Mouse (Mus musculus) MEL (cell line): ENCODE measurements around the gene Tubd1. TPM values are rescaled to one million over a fixed set of nuclear protein-coding genes. Genes with fewer than 3 reads are reported as not detected.

ENCODE experiments used
- DNase-seq: peaks from one replicate; pipeline ENCODE4 v3.0.0; 2011; ENCODE audit warnings: low read depth, low spot score
- H3K27ac ChIP-seq: 2 replicates; pipeline ENCODE4 v1.5.1; 2012; ENCODE audit warnings: low read depth, mild to moderate bottlenecking, control low read depth, low read length, moderate library complexity; ENCODE audit not compliant: control insufficient read depth
- H3K27me3 ChIP-seq, 2 experiments: fragments of 150-350 bp in 1 of 2; sonication (generic) in 1 of 2; 2 replicates each; pipeline ENCODE4 v1.6.1; 2012; ENCODE audit warnings: low read length in 2 of 2, mild to moderate bottlenecking in 2 of 2, improper control_type of control experiment in 1 of 2, moderate library complexity in 1 of 2; ENCODE audit not compliant: insufficient read depth in 2 of 2, control insufficient read depth in 1 of 2
- H3K36me3 ChIP-seq, 2 experiments: 2 replicates each; pipeline ENCODE4 v1.6.1; 2012 to 2014; ENCODE audit warnings: low read length in 2 of 2, improper control_type of control experiment in 1 of 2, inconsistent platforms in 1 of 2, mild to moderate bottlenecking in 1 of 2; ENCODE audit not compliant: insufficient read depth in 2 of 2, control insufficient read depth in 1 of 2
- H3K4me1 ChIP-seq, 2 experiments: fragments of 150-350 bp in 1 of 2; sonication (generic) in 1 of 2; 2 replicates each; pipeline ENCODE4 v1.6.1; 2012; ENCODE audit warnings: low read length in 2 of 2, improper control_type of control experiment in 1 of 2, mild to moderate bottlenecking in 1 of 2; ENCODE audit not compliant: insufficient read depth in 2 of 2, control insufficient read depth in 1 of 2
- H3K4me3 ChIP-seq, 2 experiments: fragments of 150-350 bp in 1 of 2; sonication (generic) in 1 of 2; 2 replicates each; pipeline ENCODE4 v1.5.1; 2012; ENCODE audit warnings: low read depth in 2 of 2, low read length in 2 of 2, mild to moderate bottlenecking in 2 of 2, moderate library complexity in 2 of 2, control low read depth in 1 of 2, improper control_type of control experiment in 1 of 2; ENCODE audit not compliant: control insufficient read depth in 1 of 2, insufficient read depth in 1 of 2
- H3K79me2 ChIP-seq: 2 replicates; pipeline ENCODE4 v1.6.1; 2012; ENCODE audit warnings: mild to moderate bottlenecking, low read length, moderate library complexity; ENCODE audit not compliant: control insufficient read depth, poor library complexity, insufficient read depth
- H3K9ac ChIP-seq: 2 replicates; pipeline ENCODE4 v1.6.1; 2012; ENCODE audit warnings: low read depth, mild to moderate bottlenecking, control low read depth, low read length, moderate library complexity; ENCODE audit not compliant: control insufficient read depth, poor library complexity, severe bottlenecking
- H3K9me3 ChIP-seq: fragments of 150-350 bp; sonication (generic); replicated peaks from 2 replicates; pipeline ENCODE4 v1.6.1; 2012; ENCODE audit warnings: mild to moderate bottlenecking, low read length, improper control_type of control experiment, moderate library complexity; ENCODE audit not compliant: insufficient read depth
- CHD1 ChIP-seq: IDR thresholded peaks from 2 replicates; pipeline ENCODE4 v1.6.1; 2012; ENCODE audit warnings: low read depth, mild to moderate bottlenecking, inconsistent platforms, low read length, improper control_type of control experiment
- CTCF ChIP-seq, 3 experiments: IDR thresholded peaks in 2 of 3; conservative IDR thresholded peaks in 1 of 3; 2 replicates each; pipeline ENCODE4 v1.5.1; 2011 to 2012; ENCODE audit warnings: low read length in 3 of 3, low read depth in 2 of 3, mild to moderate bottlenecking in 2 of 3, improper control_type of control experiment in 1 of 3, inconsistent platforms in 1 of 3, mixed read lengths in 1 of 3, moderate library complexity in 1 of 3; ENCODE audit not compliant: control insufficient read depth in 1 of 3, insufficient read depth in 1 of 3, poor library complexity in 1 of 3, severe bottlenecking in 1 of 3
- EP300 ChIP-seq, 2 experiments: IDR thresholded peaks; 2 replicates each; pipeline ENCODE4 v1.6.1; 2011; ENCODE audit warnings: improper control_type of control experiment in 2 of 2, low read length in 2 of 2, low read depth in 1 of 2, mild to moderate bottlenecking in 1 of 2
- ETS1 ChIP-seq: IDR thresholded peaks from 2 replicates; pipeline ENCODE4 v1.6.1; 2012; ENCODE audit warnings: low read depth, mild to moderate bottlenecking, inconsistent platforms, low read length, improper control_type of control experiment, moderate library complexity
- GATA1 ChIP-seq: IDR thresholded peaks from 2 replicates; pipeline ENCODE4 v1.6.1; 2011; ENCODE audit warnings: low read depth, low read length, improper control_type of control experiment
- HCFC1 ChIP-seq: IDR thresholded peaks from 2 replicates; pipeline ENCODE4 v1.6.1; 2012; ENCODE audit warnings: low read depth, mild to moderate bottlenecking, inconsistent platforms, low read length, improper control_type of control experiment, moderate library complexity
- MAFK ChIP-seq: IDR thresholded peaks from 2 replicates; pipeline ENCODE4 v1.6.1; 2011; ENCODE audit warnings: low read depth, mild to moderate bottlenecking, low read length, improper control_type of control experiment, borderline replicate concordance
- MAZ ChIP-seq: IDR thresholded peaks from 2 replicates; pipeline ENCODE4 v1.6.1; 2012; ENCODE audit warnings: low read depth, mild to moderate bottlenecking, inconsistent platforms, low read length, improper control_type of control experiment
- MEF2A ChIP-seq: IDR thresholded peaks from 2 replicates; pipeline ENCODE4 v1.6.1; 2014; ENCODE audit warnings: low read depth, mild to moderate bottlenecking, inconsistent platforms, low read length, improper control_type of control experiment; ENCODE audit not compliant: poor library complexity, insufficient replicate concordance, severe bottlenecking; ENCODE audit errors: extremely low read depth
- MXI1 ChIP-seq: IDR thresholded peaks from 2 replicates; pipeline ENCODE4 v1.6.1; 2011; ENCODE audit warnings: mild to moderate bottlenecking, low read depth, low read length, improper control_type of control experiment
- MYB ChIP-seq: IDR thresholded peaks from 2 replicates; pipeline ENCODE4 v1.6.1; 2011; ENCODE audit warnings: mild to moderate bottlenecking, low read depth, low read length, improper control_type of control experiment
- NELFE ChIP-seq: IDR thresholded peaks from 2 replicates; pipeline ENCODE4 v1.6.1; 2011; ENCODE audit warnings: low read depth, low read length, improper control_type of control experiment
- NRF1 ChIP-seq: IDR thresholded peaks from 2 replicates; pipeline ENCODE4 v1.6.1; 2014; ENCODE audit warnings: low read depth, mild to moderate bottlenecking, inconsistent platforms, low read length, improper control_type of control experiment, moderate library complexity; ENCODE audit not compliant: poor library complexity, insufficient read depth, severe bottlenecking
- POLR2A ChIP-seq, 2 experiments: IDR thresholded peaks; 2 replicates each; pipeline ENCODE4 v1.6.1; 2011 to 2012; ENCODE audit warnings: low read length in 2 of 2, mild to moderate bottlenecking in 2 of 2, control low read depth in 1 of 2, improper control_type of control experiment in 1 of 2, low read depth in 1 of 2, moderate library complexity in 1 of 2; ENCODE audit not compliant: control insufficient read depth in 1 of 2, insufficient read depth in 1 of 2, poor library complexity in 1 of 2
- POLR2AphosphoS2 ChIP-seq: IDR thresholded peaks from 2 replicates; pipeline ENCODE4 v1.6.1; 2011; ENCODE audit warnings: low read length, improper control_type of control experiment
- POLR2AphosphoS5 ChIP-seq: IDR thresholded peaks from 2 replicates; pipeline ENCODE4 v1.6.1; 2012; ENCODE audit warnings: low read depth, borderline replicate concordance, mild to moderate bottlenecking, inconsistent platforms, low read length, moderate library complexity, mixed read lengths
- SIN3A ChIP-seq: IDR thresholded peaks from 2 replicates; pipeline ENCODE4 v1.6.1; 2012; ENCODE audit warnings: low read length, improper control_type of control experiment, inconsistent platforms
- TAL1 ChIP-seq: IDR thresholded peaks from 2 replicates; pipeline ENCODE4 v1.6.1; 2012; ENCODE audit warnings: mild to moderate bottlenecking, inconsistent platforms, low read length, moderate library complexity, mixed read lengths
- TCF12 ChIP-seq: IDR thresholded peaks from 2 replicates; pipeline ENCODE4 v1.6.1; 2014; ENCODE audit warnings: low read depth, mild to moderate bottlenecking, inconsistent platforms, low read length, improper control_type of control experiment, moderate library complexity
- UBTF ChIP-seq: IDR thresholded peaks from 2 replicates; pipeline ENCODE4 v1.6.1; 2012; ENCODE audit warnings: low read depth, mild to moderate bottlenecking, inconsistent platforms, low read length, improper control_type of control experiment, moderate library complexity, borderline replicate concordance; ENCODE audit not compliant: insufficient read depth
- USF2 ChIP-seq, 2 experiments: IDR thresholded peaks; 2 replicates each; pipeline ENCODE4 v1.6.1; 2011 to 2012; ENCODE audit warnings: improper control_type of control experiment in 2 of 2, low read length in 2 of 2, borderline replicate concordance in 1 of 2, inconsistent platforms in 1 of 2, low read depth in 1 of 2, mild to moderate bottlenecking in 1 of 2; ENCODE audit not compliant: insufficient read depth in 1 of 2
- ZKSCAN1 ChIP-seq: IDR thresholded peaks from 2 replicates; pipeline ENCODE4 v1.6.1; 2012; ENCODE audit warnings: low read depth, mild to moderate bottlenecking, inconsistent platforms, low read length, improper control_type of control experiment, moderate library complexity
- ZMIZ1 ChIP-seq: IDR thresholded peaks from 2 replicates; pipeline ENCODE4 v1.6.1; 2012; ENCODE audit warnings: low read depth, mild to moderate bottlenecking, inconsistent platforms, low read length, improper control_type of control experiment, moderate library complexity
- polyA plus RNA-seq, 2 experiments: library from polyadenylated mRNA; stranded (reverse) in 1 of 2; unstranded in 1 of 2; fragments of >175 nt in 1 of 2; fragments of >200 nt in 1 of 2; gene quantifications; 2 replicates each; pipeline versions ENCODE4 v1.2.1 to v1.2.4; 2012; ENCODE audit warnings: low replicate concordance in 2 of 2, low read depth in 1 of 2; ENCODE audit not compliant: insufficient read length in 2 of 2, insufficient read depth in 1 of 2, missing spikeins in 1 of 2
- total RNA-seq: library from RNA; depleted of rRNA; stranded (reverse); fragments of 300-350 nt; gene quantifications from 2 replicates; pipeline ENCODE4 v1.2.3, GENCODE M21; 2012

The Tubd1 gene
- total and polyA plus RNA-seq, 3 experiments: 14.4 to 23.4 TPM; not detected in 1

DNA sequence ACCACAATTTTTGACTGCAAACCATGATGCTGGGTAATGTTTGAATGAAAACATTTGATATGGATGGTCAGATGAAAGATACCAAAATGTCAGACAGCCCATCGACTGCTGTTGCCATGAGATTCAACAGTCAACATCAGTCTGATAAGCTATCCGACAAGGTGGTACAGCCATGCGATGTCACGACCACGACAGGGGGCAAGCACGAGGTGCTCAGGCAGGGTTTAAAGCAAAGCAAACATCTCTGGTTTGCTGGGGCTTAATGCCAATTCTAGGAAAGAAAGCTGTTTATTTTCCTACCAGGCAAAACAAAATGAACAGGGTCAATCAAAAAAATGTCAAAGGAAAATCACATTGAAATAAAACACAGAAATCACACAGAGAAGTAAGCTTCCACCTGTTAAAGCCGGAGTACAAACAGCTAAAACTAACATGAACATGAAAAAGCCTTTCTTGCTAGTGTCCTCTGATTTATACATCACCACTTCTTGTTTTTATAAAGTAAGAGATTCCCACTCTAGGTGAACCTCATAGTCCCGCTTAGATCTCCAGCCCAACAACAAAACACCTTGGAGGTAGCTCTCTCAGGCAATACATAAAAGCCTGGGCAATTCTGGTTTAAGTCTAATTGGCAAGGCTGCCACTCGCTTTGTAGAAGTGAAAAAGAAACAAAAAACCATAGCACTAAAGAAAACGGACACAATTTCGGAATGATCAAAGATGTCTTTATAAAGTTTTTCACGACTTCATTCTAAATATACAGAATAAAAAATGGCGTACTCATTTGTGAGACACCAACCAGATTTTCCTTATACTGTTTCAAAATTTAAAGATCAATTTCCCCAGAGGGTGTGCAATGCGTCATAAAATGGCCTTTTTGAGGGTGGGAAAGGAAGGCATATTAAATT, 39.5 kb downstream of the Tubd1 start (continued):
- TF ChIP-seq TAL1 (no peak), TCF12 (0 out of 2 replicates have a peak, but pooled peaks have one; percentile 17), USF2 (IDR thresholded peaks at IDR 0.05; ENCODE audit: borderline replicate concordance in 1 of 2, insufficient read depth in 1 of 2, low read depth in 1 of 2, low read length in 2 of 2) (no peak), GATA1 (peak; percentile 30; the same call in 1 of the 2 replicates)
- TF ChIP-seq, all 39 proteins: peak for 17

DNA sequence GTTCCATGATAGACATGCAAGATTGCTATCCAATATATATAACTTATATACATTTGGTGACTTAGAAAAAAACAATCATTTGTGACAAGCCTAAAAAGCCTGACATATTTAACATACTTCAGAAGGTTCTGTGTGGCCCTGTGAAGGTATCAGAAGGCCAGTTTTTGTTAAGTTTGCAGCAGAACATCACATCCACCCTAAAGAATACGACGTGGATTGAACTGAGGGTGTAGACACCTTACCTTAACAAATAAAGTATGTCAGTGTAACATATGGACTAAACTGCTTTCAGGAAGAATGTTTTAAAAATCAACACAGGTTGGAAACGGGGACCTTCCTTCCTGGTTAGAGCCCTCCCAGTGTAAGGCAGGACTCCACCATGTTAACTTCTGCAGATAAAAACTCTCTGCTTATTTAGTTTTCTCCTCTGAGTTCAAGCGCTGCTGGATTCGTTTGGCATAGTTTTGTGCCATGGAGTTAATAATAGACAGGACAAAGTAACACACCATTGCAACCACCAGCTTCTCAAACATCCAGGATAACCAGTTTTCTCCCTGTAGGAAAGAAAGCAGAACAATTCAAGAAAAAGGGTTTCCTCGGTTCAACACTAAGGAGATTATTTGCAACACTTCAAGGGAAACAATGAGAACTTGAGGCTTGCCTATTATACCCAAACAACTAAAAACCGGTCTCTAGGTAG, 40.3 kb downstream of the Tubd1 start:
- Histone ChIP-seq H3K4me1 (peaks cover 11 to 22% of the 10 kb centered on the region in 2 experiments), H3K79me2 (peaks cover 37% of the 10 kb centered on the region), H3K9me3 (no peaks in the 10 kb centered on the region), H3K9ac (peak overlapping the region; percentile 88), H3K4me3 (peak overlapping the region; percentile 83 to 88), H3K36me3 (peaks cover 4 to 37% of the 10 kb centered on the region in 2 experiments; a peak in 3 of 4 replicates), H3K27me3 (no peaks in the 10 kb centered on the region), H3K27ac (peak overlapping the region; percentile 96)
- DNase-seq: peak; percentile 72
- TF ChIP-seq ETS1 (0 out of 2 replicates have a peak, but pooled peaks have one; percentile 31), HCFC1 (no peak), POLR2A (IDR thresholded peaks at IDR 0.05; ENCODE audit: control insufficient read depth in 1 of 2, insufficient read depth in 1 of 2, low read depth in 1 of 2, low read length in 2 of 2, poor library complexity in 1 of 2) (peak in 1 of 2 experiments; percentile 49; a peak in 1 of 4 replicates), SIN3A (peak; percentile 68; the same call in 1 of the 2 replicates), CHD1 (peak; percentile 86), TCF12 (no peak), ZKSCAN1 (no peak), CTCF (IDR thresholded peaks at IDR 0.05 in 2 of 3, conservative IDR thresholded peaks at IDR 0.05 in 1 of 3; ENCODE audit: control insufficient read depth in 1 of 3, insufficient read depth in 1 of 3, low read depth in 2 of 3, low read length in 3 of 3, poor library complexity in 1 of 3, severe bottlenecking in 1 of 3) (no peak), POLR2AphosphoS5 (peak; percentile 39; the same call in 1 of the 2 replicates), MAFK (no peak), NRF1 (no peak), EP300 (IDR thresholded peaks at IDR 0.05; ENCODE audit: low read depth in 1 of 2, low read length in 2 of 2) (no peak), POLR2AphosphoS2 (no peak; the same call in 1 of the 2 replicates), ZMIZ1 (peak; percentile 18; the same call in 1 of the 2 replicates), MAZ (no peak), NELFE (no peak), UBTF (no peak), MEF2A (no peak), USF2 (IDR thresholded peaks at IDR 0.05; ENCODE audit: borderline replicate concordance in 1 of 2, insufficient read depth in 1 of 2, low read depth in 1 of 2, low read length in 2 of 2) (no peak), MXI1 (peak; percentile 31; the same call in 1 of the 2 replicates), MYB (peak; percentile 8; the same call in 1 of the 2 replicates)
